Mouse (Mus musculus): ENCODE measurements at regions not wholly inside any gene's neighbourhood (a gene's known extent, or its start where the extent isn't known, plus 50 kb on each side); places are given as distances from the start of the nearest gene placed in this dataset.

DNA sequence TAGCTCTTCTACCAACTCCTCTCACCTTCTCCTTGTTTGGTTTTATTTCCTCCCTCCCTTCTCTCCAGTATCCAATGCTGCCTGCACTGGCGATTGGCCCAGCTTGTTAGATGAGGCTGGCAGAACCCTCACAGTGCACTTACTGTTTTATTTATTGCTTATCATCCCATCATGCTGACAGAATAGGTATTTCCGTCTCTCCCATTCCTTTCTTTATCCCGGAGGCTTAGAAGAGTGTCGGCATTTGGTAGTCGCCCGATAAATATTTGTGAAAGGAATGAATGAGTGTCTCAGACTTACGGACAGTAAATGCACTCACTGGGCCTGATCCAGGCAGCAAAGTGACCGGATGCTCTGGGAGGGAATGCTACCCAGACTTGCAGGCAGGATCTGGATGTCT, 123.8 kb upstream of the Sh3bp4 start:
- 89% methylated on average over 8 of the region's 8 CpGs for WGBS
- Histone ChIP-seq H3K36me3 (ENCODE audit: control insufficient read depth, insufficient read depth, low read length) (no peaks in the 10 kb centered on the region), H3K4me2 (ENCODE audit: low read length) (no peak overlapping the region), H3K9me3 (replicated peaks; ENCODE audit: control insufficient read depth, low read length, poor library complexity, severe bottlenecking) (peaks cover 6% of the 10 kb centered on the region), H3K4me1 (ENCODE audit: control insufficient read depth, insufficient read depth, low read length) (no peaks in the 10 kb centered on the region), H3K9ac (ENCODE audit: low read depth, low read length) (no peak overlapping the region), H3K27ac (ENCODE audit: low read length) (no peak overlapping the region), H3K27me3 (ENCODE audit: control insufficient read depth, insufficient read depth, low read depth, low read length) (no peaks in the 10 kb centered on the region), H3K4me3 (ENCODE audit: low read depth, low read length) (no peak overlapping the region)
- ATAC-seq, result no peak

DNA sequence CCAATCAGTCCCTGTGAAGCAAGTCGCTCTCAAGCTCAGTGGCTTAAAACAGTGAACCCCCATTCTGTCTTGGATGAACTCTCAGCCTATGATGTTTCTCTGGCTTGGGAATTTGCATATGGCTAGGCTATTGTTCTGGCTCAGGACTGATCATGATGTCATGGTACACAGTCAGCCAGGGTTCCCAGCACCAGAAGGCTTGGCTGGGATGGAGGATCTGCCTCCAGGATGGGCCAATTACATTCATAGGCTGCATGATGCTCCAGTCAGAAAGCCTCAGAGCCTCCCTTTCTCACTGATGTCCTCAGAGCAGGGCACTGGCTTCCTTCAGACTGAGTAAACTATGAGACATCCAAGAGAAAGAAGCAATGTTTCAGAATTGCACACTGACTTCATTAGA, 120.3 kb upstream of the Sh3bp4 start:
- H3K9ac ChIP-seq (ENCODE audit: low read depth, low read length), result no peak overlapping the region
- H3K4me1 ChIP-seq (ENCODE audit: control insufficient read depth, insufficient read depth, low read length), result no peaks in the 10 kb centered on the region
- H3K9me3 ChIP-seq (replicated peaks; ENCODE audit: control insufficient read depth, low read length, poor library complexity, severe bottlenecking), result peaks cover 6% of the 10 kb centered on the region
- WGBS, result 79% methylated on average over 1 of the region's 1 CpGs
- no peak overlapping the region for H3K27ac ChIP-seq (ENCODE audit: low read length)
- ATAC-seq, result no peak
- H3K4me3 ChIP-seq (ENCODE audit: low read depth, low read length), result no peak overlapping the region
- no peak overlapping the region for H3K4me2 ChIP-seq (ENCODE audit: low read length)
- H3K36me3 ChIP-seq (ENCODE audit: control insufficient read depth, insufficient read depth, low read length), result no peaks in the 10 kb centered on the region
- H3K27me3 ChIP-seq (ENCODE audit: control insufficient read depth, insufficient read depth, low read depth, low read length), result no peaks in the 10 kb centered on the region

DNA sequence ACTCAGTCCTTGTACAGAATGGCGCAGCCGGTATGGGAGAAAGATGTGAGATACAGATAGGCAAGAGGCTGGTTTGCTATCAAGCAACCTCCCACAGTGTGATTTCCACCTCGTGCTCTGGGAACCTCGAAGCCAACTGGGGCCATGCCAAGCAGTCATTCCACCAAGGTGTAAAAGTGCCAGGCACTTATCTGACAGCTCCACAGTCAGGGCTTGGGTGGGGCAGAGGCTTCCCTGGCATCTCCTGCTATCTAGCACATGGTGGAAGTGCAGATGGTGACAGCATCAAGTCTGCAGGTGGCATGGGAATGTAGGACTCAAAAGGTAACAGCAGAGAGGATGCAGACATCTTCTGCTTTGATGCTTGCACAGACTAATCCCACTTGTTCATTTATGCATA, 116.7 kb upstream of the Sh3bp4 start:
- H3K9ac ChIP-seq (ENCODE audit: low read depth, low read length), result no peak overlapping the region
- no peaks in the 10 kb centered on the region for H3K4me1 ChIP-seq (ENCODE audit: control insufficient read depth, insufficient read depth, low read length)
- no peak overlapping the region for H3K4me2 ChIP-seq (ENCODE audit: low read length)
- H3K27ac ChIP-seq (ENCODE audit: low read length), result no peak overlapping the region
- 87% methylated on average over 4 of the region's 4 CpGs for WGBS
- no peaks in the 10 kb centered on the region for H3K36me3 ChIP-seq (ENCODE audit: control insufficient read depth, insufficient read depth, low read length)
- H3K27me3 ChIP-seq (ENCODE audit: control insufficient read depth, insufficient read depth, low read depth, low read length), result no peaks in the 10 kb centered on the region
- H3K9me3 ChIP-seq (replicated peaks; ENCODE audit: control insufficient read depth, low read length, poor library complexity, severe bottlenecking), result peaks cover 4% of the 10 kb centered on the region
- no peak for ATAC-seq
- no peak overlapping the region for H3K4me3 ChIP-seq (ENCODE audit: low read depth, low read length)

DNA sequence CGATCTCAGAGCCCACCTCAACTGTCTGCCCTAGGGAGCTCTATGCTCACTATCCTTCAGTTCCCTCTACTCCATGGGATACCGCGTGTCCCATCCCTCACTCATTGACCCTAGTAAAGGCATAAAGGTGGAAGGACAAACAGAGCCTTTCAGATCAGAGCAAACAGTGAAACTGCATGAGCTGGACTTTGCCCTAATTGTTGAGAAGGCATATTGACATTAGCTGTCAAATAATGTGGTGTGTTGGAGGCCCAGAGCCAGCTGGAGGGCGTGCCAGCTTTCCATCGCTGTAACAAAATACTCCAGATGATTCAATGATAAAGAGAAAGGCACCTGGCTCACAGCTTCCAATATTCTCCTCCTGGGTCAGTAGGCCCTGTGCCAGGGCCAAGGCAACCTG, 115.4 kb upstream of the Sh3bp4 start:
- 92% methylated on average over 5 of the region's 5 CpGs for WGBS
- H3K4me1 ChIP-seq (ENCODE audit: control insufficient read depth, insufficient read depth, low read length), result no peaks in the 10 kb centered on the region
- no peaks in the 10 kb centered on the region for H3K9me3 ChIP-seq (replicated peaks; ENCODE audit: control insufficient read depth, low read length, poor library complexity, severe bottlenecking)
- no peaks in the 10 kb centered on the region for H3K36me3 ChIP-seq (ENCODE audit: control insufficient read depth, insufficient read depth, low read length)
- H3K4me3 ChIP-seq (ENCODE audit: low read depth, low read length), result no peak overlapping the region
- no peak for ATAC-seq
- H3K27me3 ChIP-seq (ENCODE audit: control insufficient read depth, insufficient read depth, low read depth, low read length), result no peaks in the 10 kb centered on the region
- no peak overlapping the region for H3K27ac ChIP-seq (ENCODE audit: low read length)
- no peak overlapping the region for H3K9ac ChIP-seq (ENCODE audit: low read depth, low read length)
- H3K4me2 ChIP-seq (ENCODE audit: low read length), result no peak overlapping the region

DNA sequence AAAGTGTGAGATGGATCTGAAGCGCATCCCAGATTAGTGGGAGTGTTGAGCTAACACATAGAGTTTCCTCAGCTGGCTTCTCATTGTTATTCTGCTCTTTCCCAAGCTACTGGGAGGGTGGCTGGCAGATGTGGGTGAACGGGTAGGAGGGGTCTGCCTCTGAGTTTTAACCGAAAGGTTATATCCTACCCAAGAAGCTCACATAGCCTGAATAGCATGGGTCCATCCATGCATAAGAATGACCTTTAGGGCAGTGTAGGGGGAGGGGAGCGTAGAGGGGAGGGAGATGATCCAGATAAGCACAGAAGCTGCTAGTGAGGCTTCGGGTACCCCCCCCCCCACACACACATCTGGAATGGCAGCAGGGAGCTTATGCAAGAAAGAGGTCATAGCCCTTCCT, 113.2 kb upstream of the Sh3bp4 start:
- Histone ChIP-seq H3K4me1 (ENCODE audit: control insufficient read depth, insufficient read depth, low read length) (no peaks in the 10 kb centered on the region), H3K9ac (ENCODE audit: low read depth, low read length) (no peak overlapping the region), H3K36me3 (ENCODE audit: control insufficient read depth, insufficient read depth, low read length) (no peaks in the 10 kb centered on the region), H3K4me2 (ENCODE audit: low read length) (no peak overlapping the region), H3K27me3 (ENCODE audit: control insufficient read depth, insufficient read depth, low read depth, low read length) (no peaks in the 10 kb centered on the region), H3K4me3 (ENCODE audit: low read depth, low read length) (no peak overlapping the region), H3K9me3 (replicated peaks; ENCODE audit: control insufficient read depth, low read length, poor library complexity, severe bottlenecking) (no peaks in the 10 kb centered on the region), H3K27ac (ENCODE audit: low read length) (no peak overlapping the region)
- ATAC-seq, result no peak
- 56% methylated on average over 5 of the region's 5 CpGs for WGBS

GRCm38 (mm10) chr1:88959715-88960114, 110.5 kb upstream of the Sh3bp4 start:
- H3K27ac ChIP-seq (ENCODE audit: low read length), result no peak overlapping the region
- H3K9ac ChIP-seq (ENCODE audit: low read depth, low read length), result no peak overlapping the region
- no peak overlapping the region for H3K4me2 ChIP-seq (ENCODE audit: low read length)
- no peaks in the 10 kb centered on the region for H3K9me3 ChIP-seq (replicated peaks; ENCODE audit: control insufficient read depth, low read length, poor library complexity, severe bottlenecking)
- H3K27me3 ChIP-seq (ENCODE audit: control insufficient read depth, insufficient read depth, low read depth, low read length), result no peaks in the 10 kb centered on the region
- WGBS, result 67% methylated on average over 4 of the region's 4 CpGs
- ATAC-seq, result no peak
- H3K4me3 ChIP-seq (ENCODE audit: low read depth, low read length), result no peak overlapping the region
- no peaks in the 10 kb centered on the region for H3K36me3 ChIP-seq (ENCODE audit: control insufficient read depth, insufficient read depth, low read length)
- H3K4me1 ChIP-seq (ENCODE audit: control insufficient read depth, insufficient read depth, low read length), result no peaks in the 10 kb centered on the region

DNA sequence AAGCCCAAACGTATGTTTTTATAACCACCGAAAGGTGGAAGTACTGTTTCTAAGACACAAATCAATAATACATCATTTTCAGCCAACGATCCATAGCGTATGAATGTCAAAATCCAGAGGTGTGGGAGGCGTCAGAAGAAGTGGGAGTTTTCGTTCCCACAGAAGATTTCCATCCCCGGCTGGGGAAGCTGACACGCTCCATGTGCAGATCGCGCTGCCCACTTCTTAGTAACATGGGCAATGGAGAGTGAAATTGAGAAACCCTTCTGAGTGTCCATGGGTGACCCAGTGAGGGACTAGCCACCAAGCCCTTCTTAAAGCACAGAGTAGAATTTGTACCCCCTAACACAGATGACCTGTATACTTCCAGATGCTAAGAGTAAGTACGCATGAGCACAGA, 110.1 kb upstream of the Sh3bp4 start:
- no peaks in the 10 kb centered on the region for H3K4me1 ChIP-seq (ENCODE audit: control insufficient read depth, insufficient read depth, low read length)
- no peak overlapping the region for H3K9ac ChIP-seq (ENCODE audit: low read depth, low read length)
- no peaks in the 10 kb centered on the region for H3K27me3 ChIP-seq (ENCODE audit: control insufficient read depth, insufficient read depth, low read depth, low read length)
- H3K9me3 ChIP-seq (replicated peaks; ENCODE audit: control insufficient read depth, low read length, poor library complexity, severe bottlenecking), result no peaks in the 10 kb centered on the region
- no peak overlapping the region for H3K4me3 ChIP-seq (ENCODE audit: low read depth, low read length)
- no peak overlapping the region for H3K27ac ChIP-seq (ENCODE audit: low read length)
- WGBS, result 92% methylated on average over 11 of the region's 11 CpGs
- H3K36me3 ChIP-seq (ENCODE audit: control insufficient read depth, insufficient read depth, low read length), result no peaks in the 10 kb centered on the region
- no peak for ATAC-seq
- no peak overlapping the region for H3K4me2 ChIP-seq (ENCODE audit: low read length)

DNA sequence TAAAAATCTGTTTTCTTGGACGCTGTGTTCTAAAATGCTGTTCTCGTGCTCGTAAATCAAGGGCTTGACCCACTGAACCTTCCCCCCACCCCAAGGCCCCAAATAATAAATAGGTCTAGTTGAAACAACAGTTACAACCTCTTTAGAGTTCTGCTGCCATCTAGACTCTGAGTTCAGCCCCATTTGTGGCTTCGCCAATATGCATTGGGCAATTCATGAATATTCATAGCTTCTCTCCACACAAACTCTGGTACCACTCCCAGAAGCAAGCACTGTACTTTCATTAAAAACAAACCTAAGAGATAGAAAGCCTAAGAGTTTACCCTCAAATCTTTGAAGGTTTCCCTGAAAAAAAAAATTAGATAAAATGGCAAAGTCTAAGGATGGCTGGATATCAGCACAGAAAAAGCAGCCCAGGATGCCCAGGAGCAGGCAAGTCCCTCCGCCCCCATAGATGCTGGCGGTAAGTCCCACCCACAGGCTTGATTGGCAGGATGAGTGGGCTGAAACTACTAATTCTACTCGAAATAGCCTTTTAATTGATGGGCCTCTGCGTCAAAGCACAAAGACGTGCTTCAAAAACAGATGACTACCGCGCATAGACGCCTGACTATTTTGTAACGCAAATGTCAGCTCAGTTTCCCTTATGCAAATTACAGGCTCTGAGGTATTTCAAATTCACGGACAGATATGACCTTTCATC, 106.0 kb upstream of the Sh3bp4 start:
- WGBS, result 78% methylated on average over 14 of the region's 14 CpGs
- H3K27me3 ChIP-seq (ENCODE audit: control insufficient read depth, insufficient read depth, low read depth, low read length), result no peaks in the 10 kb centered on the region
- no peak for ATAC-seq
- H3K27ac ChIP-seq (ENCODE audit: low read length), result no peak overlapping the region
- H3K4me3 ChIP-seq (ENCODE audit: low read depth, low read length), result no peak overlapping the region
- no peaks in the 10 kb centered on the region for H3K36me3 ChIP-seq (ENCODE audit: control insufficient read depth, insufficient read depth, low read length)
- H3K9ac ChIP-seq (ENCODE audit: low read depth, low read length), result no peak overlapping the region
- no peaks in the 10 kb centered on the region for H3K4me1 ChIP-seq (ENCODE audit: control insufficient read depth, insufficient read depth, low read length)
- no peaks in the 10 kb centered on the region for H3K9me3 ChIP-seq (replicated peaks; ENCODE audit: control insufficient read depth, low read length, poor library complexity, severe bottlenecking)
- no peak overlapping the region for H3K4me2 ChIP-seq (ENCODE audit: low read length)

- no peaks in the 10 kb centered on the region for H3K9me3 ChIP-seq (replicated peaks; ENCODE audit: control insufficient read depth, low read length, poor library complexity, severe bottlenecking)
- 75% methylated on average over 2 of the region's 2 CpGs for WGBS
- no peak overlapping the region for H3K27ac ChIP-seq (ENCODE audit: low read length)
- no peak overlapping the region for H3K4me2 ChIP-seq (ENCODE audit: low read length)
- H3K4me1 ChIP-seq (ENCODE audit: control insufficient read depth, insufficient read depth, low read length), result no peaks in the 10 kb centered on the region
- H3K27me3 ChIP-seq (ENCODE audit: control insufficient read depth, insufficient read depth, low read depth, low read length), result no peaks in the 10 kb centered on the region
- H3K4me3 ChIP-seq (ENCODE audit: low read depth, low read length), result no peak overlapping the region
- no peak overlapping the region for H3K9ac ChIP-seq (ENCODE audit: low read depth, low read length)
- no peaks in the 10 kb centered on the region for H3K36me3 ChIP-seq (ENCODE audit: control insufficient read depth, insufficient read depth, low read length)
- ATAC-seq, result no peak
Measured at GRCm38 (mm10) chr1:88966416-88966815, 103.8 kb upstream of the Sh3bp4 start.

All from midbrain, embryonic 16.5 days (tissue).